Mouse (Mus musculus) left cerebral cortex, postnatal 36 days (tissue): ENCODE measurements around the gene Gpr12. TPM values are rescaled to one million over a fixed set of nuclear protein-coding genes. Genes with fewer than 3 reads are reported as not detected.
"Not testable (repeated sequence)": the region's sequence is repeated elsewhere in the genome, so short reads cannot be mapped to it uniquely, and the experiment has no call there.

Source experiments
- DNase-seq, 2 experiments: peaks; one replicate each; pipeline ENCODE4 v3.0.0; 2021 to 2022; ENCODE audit warnings: low spot score in 2 of 2, mixed read lengths in 1 of 2
- intact Hi-C: fragments of 180-260 bp; cut with DNase I; formaldehyde crosslinking; loops from one replicate; pipeline ENCODE4 v1.15.1; 2025
- total RNA-seq, 2 experiments: library from RNA; stranded (reverse); gene quantifications; 2 replicates each; pipeline ENCODE4 v1.2.3; 2021

Gene Gpr12
- total RNA-seq, 2 experiments from 2014 or later, result 28.5 to 34.1 TPM

DNA sequence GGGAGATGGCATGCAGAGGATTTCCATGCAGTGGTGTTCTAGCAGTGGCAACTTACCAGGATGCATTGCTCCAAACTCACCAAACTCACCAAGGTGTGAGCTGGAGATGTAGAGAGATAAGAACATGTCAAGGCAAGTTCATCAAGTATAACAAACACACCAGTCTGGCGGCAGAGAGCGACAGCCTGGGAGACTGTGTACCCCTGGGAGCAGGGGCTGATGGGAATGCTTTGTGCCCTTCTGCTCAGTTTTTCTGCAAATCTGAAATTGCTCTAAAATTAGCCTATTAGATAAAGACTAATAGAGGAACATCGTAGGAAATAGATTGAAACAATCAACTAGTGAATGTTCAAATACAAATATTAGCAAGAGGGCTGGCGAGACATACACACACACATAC lies 6.6 kb upstream of the Gpr12 start:
- intact Hi-C loops, result no loop called here
- no peak for DNase-seq

DNA sequence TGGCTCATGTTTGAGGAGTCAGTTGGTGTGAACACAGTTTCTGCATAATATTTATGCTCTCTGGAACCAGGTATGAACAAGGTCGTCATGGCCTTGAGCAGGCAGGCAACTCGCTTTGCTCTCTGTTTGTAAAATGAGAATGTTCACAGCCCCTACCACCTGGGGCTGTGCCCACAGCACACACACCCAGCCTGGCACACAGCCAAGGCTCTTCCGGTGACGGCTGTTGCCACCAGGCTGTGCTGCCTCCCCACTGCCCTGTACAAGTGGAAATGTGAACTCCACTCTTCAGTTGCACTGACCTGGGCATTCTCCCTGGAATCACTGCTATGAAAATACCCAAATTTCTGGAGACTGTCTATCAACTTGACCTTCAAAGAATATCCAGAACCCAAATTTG lies 5.9 kb upstream of the Gpr12 start:
- DNase-seq, result no peak
- intact Hi-C loops, result no loop called here

DNA sequence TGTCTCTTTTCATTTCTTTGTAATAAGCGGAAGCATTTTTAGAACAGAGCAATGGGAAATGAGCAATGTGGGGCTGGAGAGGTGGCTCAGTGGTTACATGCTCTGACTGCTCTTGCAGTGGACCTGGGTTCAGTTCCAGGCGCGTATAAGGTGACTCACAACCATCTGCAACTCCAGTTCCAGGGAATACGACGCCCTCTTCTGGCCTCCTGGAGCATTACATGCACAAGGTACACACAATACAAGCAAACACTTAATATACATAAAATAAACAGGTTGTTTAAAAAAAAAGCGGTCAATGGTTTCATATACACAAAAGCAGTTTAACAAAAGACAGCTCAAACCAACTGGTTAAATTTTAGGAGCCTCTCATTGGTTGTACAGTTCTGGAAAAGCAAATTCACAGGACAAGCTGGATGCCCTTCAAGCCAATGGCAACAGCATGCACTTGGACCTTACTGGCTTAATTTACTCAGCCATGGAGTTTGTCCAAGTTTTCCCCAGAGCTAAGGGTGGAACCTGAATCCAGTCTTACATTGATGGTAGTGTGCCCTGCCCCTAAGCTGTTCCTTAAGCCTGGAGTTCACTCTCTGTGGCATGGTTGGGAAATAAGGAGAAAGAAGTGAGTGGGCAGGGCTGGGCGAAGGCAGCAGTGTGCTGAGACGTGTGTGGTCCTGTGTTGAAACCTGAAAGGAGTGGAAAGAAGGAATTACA lies 1.5 kb upstream of the Gpr12 start:
- no peak for DNase-seq
- intact Hi-C loops, result no loop called here

DNA sequence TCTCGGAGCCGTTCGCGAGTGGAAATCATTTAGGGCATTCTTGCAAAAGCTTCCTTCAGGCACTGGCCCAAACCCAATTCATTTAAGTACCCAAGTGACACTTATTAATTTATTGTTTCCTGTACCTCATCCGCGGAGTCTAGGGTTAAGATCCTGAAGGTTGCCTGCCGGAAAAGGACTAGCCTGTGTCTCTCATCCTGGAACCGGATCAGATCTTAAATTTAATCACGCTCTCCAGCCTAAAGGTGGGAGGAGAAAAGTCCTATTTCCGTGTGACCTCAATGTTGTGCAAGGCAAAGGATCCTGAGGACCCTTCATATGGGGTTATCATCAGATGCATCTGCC lies 240 bp upstream of the Gpr12 start:
- no peak for DNase-seq
- intact Hi-C loops, result no loop called here

DNA sequence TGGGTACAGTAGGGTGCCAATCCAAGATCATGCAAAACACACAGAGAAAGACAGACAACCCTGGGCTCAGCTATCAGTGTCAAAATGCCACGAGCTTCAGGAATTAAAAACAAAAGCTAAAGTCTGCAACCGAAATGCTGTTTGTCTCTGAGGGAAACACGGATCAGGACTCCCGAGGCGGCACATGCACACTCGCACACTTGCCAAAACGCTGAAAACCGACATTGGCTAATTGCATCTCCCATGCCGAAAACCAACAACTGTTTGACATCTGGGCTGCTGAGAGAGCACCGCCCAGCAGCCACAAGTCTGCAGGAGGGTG lies 922 bp downstream of the Gpr12 start:
- intact Hi-C loops, result loop anchor here (5.0 kb wide), 2 partner anchors 43 to 88 kb away; no protein-coding TSS in a partner anchor
- peak in 1 of 2 experiments; percentile 32 for DNase-seq

GRCm38 (mm10) chr5:146576668-146577067 lies 8.4 kb downstream of the Gpr12 start:
- intact Hi-C loops, result no loop called here
- DNase-seq, result no peak

DNA sequence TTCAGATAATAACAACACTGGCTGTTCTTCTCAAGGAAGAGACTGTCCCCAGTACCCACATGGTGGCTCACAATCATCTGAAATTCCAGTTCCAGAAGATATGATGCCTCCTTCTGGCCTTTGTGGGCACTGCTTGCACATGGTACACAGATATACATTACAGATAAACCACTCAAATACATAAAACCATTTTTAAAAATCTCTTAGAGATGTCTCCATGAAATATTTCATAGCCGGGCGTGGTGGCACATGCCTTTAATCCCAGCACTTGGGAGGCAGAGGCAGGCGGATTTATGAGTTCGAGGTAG lies 12.3 kb downstream of the Gpr12 start:
- intact Hi-C loops, result loop anchor here (5.0 kb wide), 1 partner anchor 75 kb away; no protein-coding TSS in a partner anchor
- not testable (repeated sequence) for DNase-seq

DNA sequence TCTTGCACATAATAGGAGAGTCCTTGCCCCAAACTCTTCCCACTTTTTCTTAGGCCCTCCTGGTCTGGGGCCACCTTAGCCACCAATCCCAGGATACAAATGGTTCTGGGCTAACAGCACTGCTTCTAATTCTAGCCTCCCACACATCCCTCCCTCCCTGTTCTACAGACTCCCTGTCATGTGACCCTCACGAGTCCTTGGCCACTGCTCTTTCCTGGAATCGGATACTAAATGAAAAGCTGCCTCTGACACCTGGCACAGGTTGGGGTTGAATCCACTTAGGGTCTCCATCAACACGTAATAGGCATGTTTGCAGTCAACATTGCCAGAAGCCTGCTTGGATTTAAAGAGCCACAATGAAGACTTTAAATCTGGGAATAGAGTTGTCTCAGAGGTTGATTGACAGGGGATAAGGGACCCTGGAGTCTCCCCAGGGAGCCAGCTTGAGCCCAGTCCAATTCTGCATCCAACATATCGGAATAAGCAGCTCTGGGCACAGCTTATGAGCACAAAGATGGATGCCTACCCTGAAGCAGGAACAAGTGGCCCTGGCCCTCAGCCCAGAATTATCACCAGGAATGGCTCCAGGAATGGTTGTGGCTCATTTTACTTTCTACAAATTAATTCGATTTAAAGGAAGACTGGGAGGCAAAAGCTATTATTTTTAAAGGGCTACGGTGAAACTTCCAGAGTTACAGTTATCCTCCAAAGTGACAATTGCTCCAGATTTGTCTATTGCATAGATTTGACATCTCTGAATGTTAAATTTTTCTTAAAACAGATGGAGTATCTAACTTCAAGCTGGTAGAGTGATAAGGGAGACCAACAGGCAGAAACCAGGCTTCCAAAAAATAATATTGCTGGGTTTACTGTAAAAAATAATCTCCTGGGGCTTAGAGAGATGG lies 13.0 kb downstream of the Gpr12 start:
- peak; percentile 62 to 66 for DNase-seq
- intact Hi-C loops, result loop anchor here (5.0 kb wide), 1 partner anchor 75 kb away; no protein-coding TSS in a partner anchor

- intact Hi-C loops, result loop anchor here (5.0 kb wide), 1 partner anchor 77 kb away; no protein-coding TSS in a partner anchor
- not testable (repeated sequence) for DNase-seq
These were observed 14.9 kb downstream of the Gpr12 start for GRCm38 (mm10) chr5:146570179-146570578.

GRCm38 (mm10) chr5:146567054-146567453 lies 18.0 kb downstream of the Gpr12 start:
- intact Hi-C loops, result no loop called here

DNA sequence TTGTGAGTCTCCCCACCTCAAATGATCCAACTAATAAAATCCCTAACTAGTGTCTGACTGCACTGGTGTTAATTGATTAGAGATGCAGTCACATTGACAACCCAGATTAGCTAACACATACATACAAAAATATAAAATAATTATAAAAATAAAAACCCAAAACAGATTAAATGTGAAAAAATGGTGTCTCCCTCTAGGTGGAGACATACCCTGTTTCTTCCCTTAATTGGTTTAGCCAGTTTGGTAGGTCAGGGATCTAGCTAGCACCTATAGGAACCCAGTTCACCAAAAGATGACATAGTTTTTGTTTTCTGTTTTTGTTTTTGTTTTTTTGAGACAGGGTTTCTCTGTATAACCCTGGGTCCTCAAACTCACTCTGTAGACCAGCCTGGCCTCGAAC lies 20.8 kb downstream of the Gpr12 start:
- no peak for DNase-seq
- intact Hi-C loops, result no loop called here

More at GRCm38 (mm10) chr5:146567054-146567453, 18.0 kb downstream of the Gpr12 start:
- no peak for DNase-seq

GRCm38 (mm10) chr5:146555836-146556235 lies 29.2 kb downstream of the Gpr12 start, which contains the start of gene Gm3415:
Gene Gm3415 (plus strand): TSS chr5:146556136.
- intact Hi-C loops, DNase-seq: not testable (repeated sequence)

GRCm38 (mm10) chr5:146537347-146537746 lies 47.7 kb downstream of the Gpr12 start, which contains the start of gene Gm3409:
Gene Gm3409 (plus strand): TSS chr5:146537647.
- DNase-seq, intact Hi-C loops: not testable (repeated sequence)

Other genes starting within 250 kb of the Gpr12 start
- gene Wasf3, start 200.3 kb downstream of the Gpr12 start, total RNA-seq, result 10 to 100 TPM; 90.6 to 96.2 TPM
- gene Gm6408, start 103.3 kb downstream of the Gpr12 start, total RNA-seq, result not detected
- not detected for gene Gm6370, start 93.9 kb downstream of the Gpr12 start, total RNA-seq
- gene 4930449I24Rik, start 82.8 kb downstream of the Gpr12 start, total RNA-seq, result not detected
- gene Gm3402, start 71.1 kb downstream of the Gpr12 start, total RNA-seq, result not detected
- not detected for gene Gm3404, start 59.4 kb downstream of the Gpr12 start, total RNA-seq
- gene Gm3409, start 47.6 kb downstream of the Gpr12 start, total RNA-seq, result not detected
- not detected for gene Gm3415, start 29.1 kb downstream of the Gpr12 start, total RNA-seq
- 10 to 100 TPM; 56.2 to 57.8 TPM for gene Usp12, start 209.8 kb upstream of the Gpr12 start, total RNA-seq
- 100 to 1,000 TPM; 164 to 189 TPM for gene Rpl21, start 247.7 kb upstream of the Gpr12 start, total RNA-seq